Mouse (Mus musculus): ENCODE results near the gene Bcar1.

- no peak for TF ChIP-seq CTCF (IDR thresholded peaks at IDR 0.05; ENCODE audit: control insufficient read depth, insufficient read depth, low read length)
- no peak for TF ChIP-seq POLR2A (IDR thresholded peaks at IDR 0.05; ENCODE audit: borderline replicate concordance, control insufficient read depth, low read depth, low read length)
Observed at GRCm38 (mm10) chr8:111786701-111787588, 43.3 kb upstream of the Bcar1 start.
